Mouse (Mus musculus) adrenal gland, postnatal 25 days (tissue): ENCODE data around the gene Asphd1. TPM values are rescaled to one million over a fixed set of nuclear protein-coding genes. Genes with fewer than 3 reads are reported as not detected.
A peak's percentile ranks its signal among the peaks of the same experiment; 100 is the strongest.
"Not testable (repeated sequence)": the region's sequence is repeated elsewhere in the genome, so short reads cannot be mapped to it uniquely, and the experiment has no call there.

ENCODE experiments used
- DNase-seq: peaks from one replicate; pipeline ENCODE4 v3.0.0; 2021; ENCODE audit warnings: mixed read lengths
- total RNA-seq: library from RNA; stranded (reverse); gene quantifications from 2 replicates; pipeline ENCODE4 v1.2.3, GENCODE M21; 2021

Asphd1 gene
- total RNA-seq, 1 experiment from 2014 or later: 2.5 TPM

DNA sequence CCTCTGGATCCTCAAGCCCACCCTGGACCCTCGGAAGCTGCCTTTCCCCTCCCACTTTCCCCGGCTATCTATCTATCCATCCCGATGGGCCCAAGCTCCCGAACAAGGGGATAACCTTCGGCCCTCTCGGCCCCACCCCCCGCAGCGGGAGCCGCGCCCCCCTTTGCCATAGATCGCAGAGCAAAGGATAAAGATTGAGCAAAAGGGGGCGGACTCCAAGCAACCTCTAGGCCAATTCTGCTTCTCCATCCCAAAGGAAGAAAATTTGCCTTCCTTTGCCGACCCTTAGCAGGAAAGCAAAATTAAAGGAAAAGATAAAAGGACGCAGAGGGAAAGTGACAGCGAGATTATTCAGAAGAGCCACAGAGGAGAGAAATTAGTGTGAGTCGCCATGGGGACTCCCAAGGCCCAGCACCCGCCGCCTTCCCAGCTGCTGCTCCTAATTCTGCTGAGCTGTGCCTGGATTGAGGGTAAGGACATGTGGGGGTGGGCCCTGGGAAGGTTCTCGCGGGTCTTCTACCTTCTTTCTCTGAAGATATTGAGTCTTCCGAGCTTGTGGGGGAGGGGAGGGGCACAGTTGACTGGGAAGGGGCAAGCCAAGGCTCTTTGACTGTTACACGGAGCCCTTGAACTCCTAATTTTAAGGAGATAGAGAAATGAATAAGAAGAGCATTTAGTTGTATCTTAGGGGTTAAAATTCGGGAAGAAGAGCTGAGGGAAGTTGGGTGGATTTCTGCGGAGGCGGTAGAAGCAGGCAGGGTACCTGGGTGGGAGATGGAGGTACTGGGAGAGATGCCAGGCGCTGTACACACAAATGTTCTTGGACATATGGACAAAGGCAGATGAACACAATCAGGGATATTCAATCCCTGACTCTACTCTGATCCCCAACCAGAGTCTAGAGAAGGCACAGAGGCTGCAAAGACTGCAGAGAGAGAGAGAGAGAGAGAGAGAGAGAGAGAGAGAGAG lies 1.5 kb upstream of the Asphd1 start:
- DNase-seq: no peak

DNA sequence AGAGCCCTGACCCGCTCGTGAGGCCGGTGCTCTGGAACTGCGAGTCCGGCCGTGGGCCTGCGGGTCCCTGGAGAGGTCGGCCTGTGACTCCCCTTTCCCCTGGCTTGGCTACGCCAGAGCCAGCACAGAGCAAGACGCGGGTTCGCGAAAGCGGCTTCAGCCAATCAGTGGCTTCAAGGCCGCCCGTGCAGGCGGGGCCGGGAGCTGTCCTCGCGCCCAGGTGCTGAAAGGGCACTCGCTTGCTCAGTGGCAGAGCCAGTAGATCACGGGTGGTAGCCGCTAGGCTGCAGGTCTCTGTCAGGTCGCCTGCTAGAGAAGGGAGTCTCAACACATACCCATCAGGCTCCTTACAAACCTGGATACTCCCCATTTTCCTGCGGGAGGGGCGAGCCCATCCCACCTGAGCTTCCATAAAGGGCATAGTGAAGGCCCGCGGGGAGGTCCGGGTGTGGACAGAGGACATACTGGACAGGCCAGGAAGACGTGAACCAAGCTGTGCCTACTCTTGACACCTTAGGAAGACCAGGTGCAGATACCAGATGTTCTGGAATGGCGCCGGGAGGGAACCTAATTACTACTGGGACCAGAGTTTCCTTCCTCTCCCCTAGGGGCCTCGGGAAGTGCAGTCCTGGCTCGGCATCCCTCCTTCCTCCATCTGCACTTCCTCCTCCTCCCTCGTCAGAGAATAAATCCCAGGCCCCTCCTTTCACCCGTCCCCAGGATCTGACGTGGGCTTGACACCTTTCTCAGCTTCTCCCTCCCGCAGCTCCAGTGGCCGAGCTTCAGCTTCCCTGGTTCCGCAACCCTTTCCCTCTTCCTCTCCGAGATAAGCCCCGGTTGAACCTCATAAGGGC lies 638 bp upstream of the Asphd1 start, which contains the start of gene Sez6l2:
Gene Sez6l2, plus strand, starts transcription at position 771 of the 854 bp plus-strand sequence.
- DNase-seq: peak; percentile 95

DNA sequence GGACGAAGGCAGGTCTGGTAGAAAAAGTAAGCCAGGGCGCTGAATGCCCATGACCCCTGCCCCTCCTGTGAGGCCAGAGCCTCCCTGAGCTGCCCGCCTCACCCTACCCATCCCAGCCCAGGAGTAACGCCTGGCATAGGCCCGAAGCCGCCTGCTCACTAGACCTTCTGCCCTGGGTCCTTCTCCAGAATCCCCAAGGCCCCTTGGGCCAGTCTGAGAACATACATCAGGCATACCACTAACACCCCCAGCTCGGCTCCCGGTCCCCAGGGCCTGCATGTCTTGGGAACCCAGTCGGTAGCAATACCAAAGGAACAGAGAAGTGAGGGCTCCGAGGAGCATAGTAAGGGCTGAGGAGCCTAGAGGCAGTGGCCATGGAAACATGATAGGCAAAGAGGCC lies 756 bp downstream of the Asphd1 start:
- no peak for DNase-seq

DNA sequence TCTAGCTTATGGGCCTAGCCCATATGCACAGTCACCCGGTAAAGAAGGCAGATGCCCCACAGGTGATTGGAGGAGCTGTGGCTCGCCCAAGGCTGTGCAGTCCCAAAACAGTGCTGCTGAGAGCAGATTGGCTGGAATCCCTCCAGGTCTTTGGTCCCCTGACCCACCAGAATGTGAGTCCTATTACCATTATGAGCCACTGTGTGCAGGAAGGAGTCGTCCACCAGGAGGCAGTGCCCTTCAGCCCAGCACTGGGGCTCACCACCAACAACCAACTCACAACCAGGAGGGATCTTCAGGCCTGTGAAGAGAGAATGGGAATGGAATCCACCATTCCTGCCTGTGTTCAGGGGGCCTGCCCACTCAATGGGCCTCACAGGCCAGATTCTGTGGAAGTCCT lies 2.9 kb downstream of the Asphd1 start:
- DNase-seq: peak; percentile 33

DNA sequence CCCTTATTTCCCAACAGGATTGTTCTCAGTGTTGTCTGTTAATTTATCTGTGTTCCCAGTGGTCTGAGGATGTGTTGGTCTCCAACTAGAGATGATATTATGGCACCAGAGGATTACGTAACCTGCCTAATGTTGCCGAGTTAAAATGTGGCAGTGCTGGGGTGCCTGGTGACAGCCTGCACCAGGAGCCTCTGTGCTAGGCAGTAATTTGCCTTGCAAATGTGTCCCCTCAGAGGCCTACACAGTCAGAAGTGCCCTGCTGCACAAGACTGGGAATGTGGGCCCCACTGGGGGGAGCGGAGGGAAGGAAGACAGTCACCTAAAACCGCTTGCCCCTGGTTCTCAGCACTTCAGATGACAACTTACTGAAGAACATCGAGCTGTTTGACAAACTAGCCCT lies 7.6 kb downstream of the Asphd1 start:
- DNase-seq: no peak

DNA sequence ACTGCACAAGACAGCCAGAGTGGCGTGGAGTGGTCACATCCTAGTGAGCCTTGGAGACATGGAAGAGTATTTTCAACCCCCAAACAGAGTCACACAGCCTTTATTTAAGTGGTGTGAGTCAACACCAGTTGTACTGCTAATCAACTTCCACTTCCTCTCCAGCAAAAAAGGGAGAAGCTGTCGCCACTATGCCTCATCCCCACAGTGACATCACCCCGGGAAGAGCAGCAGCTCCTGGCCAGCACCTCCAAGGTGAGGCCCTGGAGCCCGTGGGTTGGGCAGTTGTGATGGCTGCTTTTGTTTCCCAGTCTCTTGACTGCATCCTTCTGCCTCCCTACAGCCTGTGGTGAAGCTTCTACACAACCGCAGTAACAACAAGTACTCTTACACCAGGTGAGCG lies 8.2 kb downstream of the Asphd1 start:
- no peak for DNase-seq

DNA sequence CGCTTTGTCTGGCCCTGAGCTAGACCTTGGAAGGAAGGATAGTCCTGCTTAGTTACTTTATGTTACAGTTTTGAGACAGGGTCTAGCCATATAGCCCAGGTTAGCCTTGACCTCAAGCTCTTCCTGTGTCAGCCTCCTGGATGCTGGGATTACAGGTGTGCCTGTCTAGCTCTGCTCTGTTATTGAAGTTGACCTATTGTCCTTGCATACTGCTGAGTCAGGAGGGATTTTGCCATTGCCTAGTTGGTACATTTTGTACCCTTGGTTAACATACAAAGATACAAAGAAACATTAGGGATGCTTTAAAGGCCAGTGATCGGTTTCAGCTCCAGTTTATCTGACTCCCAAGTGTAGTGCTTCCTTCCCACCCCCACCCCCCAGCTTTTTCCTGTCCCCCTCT lies 16.7 kb downstream of the Asphd1 start:
- DNase-seq: no peak

DNA sequence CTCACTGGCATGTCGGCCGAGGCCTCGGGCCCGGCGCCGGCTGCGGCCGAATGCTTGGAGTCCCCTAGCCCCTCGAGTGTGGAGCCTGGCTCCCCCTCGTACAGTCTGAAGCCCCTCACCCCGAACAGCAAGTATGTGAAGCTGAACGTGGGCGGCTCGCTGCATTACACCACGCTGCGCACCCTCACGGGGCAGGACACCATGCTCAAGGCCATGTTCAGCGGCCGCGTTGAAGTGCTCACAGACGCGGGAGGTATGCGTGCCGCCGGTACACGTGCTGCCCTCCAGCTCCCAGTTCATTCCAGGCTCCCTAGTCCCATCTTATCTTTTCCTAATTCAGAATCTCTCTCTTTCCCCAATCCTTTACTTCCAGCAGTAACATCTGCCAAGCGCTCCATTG lies 20.3 kb downstream of the Asphd1 start:
- DNase-seq: peak; percentile 53

DNA sequence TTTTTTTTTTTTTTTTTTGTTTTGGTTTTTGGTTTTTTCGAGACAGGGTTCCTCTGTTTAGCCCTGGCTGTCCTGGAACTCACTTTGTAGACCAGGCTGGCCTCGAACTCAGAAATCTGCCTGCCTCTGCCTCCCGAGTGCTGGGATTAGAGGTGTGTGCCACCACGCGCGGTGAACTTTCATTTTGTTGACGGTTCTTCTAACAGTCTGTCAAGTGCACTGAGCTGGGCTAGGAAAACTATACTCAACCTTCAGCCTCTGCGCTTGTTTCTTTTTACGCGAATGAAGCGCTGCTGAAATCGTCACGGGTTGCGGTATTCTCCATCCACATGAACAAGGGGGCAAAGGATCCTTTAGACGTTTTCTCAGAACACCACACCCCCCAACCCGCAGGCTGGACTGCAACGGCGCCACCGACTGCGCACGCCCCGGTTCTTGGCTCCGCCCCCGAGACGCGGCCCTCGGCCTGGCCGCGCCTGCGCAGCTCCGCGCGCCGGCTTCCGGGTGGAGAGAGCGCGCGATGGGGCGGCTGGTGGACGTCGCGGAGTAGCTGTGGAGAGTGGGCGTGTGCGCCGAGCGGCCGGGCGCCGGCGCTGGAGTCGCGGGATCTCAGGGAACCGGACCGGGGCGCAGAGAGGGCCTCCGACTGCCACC lies 20.9 kb downstream of the Asphd1 start, which contains the start of gene Kctd13:
Gene Kctd13, plus strand, starts transcription at position 496 of the 654 bp plus-strand sequence.
- DNase-seq: peak; percentile 95

DNA sequence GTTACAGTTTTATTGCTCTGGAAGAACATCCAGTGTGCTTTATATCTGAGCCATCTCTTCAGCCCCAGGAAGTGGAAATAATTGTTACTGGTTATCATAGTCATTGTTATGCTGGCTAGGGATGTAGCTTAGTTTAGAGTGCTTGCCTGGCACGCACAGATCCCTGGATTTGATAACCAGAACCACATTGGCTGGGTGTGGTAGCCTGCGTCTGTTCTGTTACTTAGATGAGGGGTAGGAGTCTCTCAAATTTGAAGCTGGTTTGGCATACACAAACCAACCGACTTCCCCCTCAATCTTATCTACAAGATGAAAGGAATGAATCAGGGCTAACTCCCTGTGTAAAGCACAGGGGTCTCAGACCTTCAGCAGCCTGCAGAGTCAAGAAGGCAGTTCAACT lies 23.1 kb downstream of the Asphd1 start:
- no peak for DNase-seq

DNA sequence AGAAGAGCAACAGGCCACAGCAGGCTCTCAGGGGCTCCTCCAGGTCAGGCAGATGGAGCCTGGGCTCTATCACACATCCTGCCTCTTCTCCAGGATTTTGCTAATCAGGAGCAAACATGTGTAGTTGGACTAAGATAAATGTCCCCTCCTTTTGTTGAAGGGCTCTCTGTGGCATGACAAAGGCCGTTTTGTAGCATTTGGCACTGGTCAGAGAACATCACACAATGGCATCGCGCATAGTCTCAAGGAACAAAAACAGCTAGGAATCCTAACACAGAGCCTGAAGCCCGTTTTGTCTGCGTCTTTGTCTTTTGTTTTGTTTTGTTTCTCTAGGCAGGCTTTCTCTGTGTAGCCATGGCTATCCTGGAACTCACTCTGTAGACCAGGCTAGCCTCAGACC lies 25.4 kb downstream of the Asphd1 start:
- no peak for DNase-seq

DNA sequence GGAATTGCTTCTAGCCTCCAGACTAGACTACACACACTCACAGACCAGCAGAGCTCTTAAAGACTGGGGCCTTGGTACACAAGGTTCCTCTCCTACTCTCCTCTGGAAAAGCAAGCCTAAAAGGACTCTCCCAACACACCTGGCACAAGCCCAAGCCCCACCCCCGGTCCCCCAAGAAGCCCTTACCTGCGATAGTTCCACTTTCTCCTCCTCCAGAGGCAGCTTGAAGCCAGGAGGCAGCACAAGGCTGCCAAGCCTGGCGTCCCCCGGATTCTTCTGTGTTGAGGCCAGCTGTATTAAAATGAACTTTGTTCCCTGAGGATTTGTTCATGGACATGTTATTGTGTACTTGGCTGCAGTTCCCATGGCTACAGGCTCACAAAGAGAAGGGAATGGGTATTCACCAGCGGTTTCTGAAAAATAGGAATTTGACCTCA lies 26.7 kb downstream of the Asphd1 start, which contains the start of gene Tmem219:
Gene Tmem219, minus strand, starts transcription at position 294 of the 437 bp plus-strand sequence.
- peak; percentile 14 for DNase-seq

DNA sequence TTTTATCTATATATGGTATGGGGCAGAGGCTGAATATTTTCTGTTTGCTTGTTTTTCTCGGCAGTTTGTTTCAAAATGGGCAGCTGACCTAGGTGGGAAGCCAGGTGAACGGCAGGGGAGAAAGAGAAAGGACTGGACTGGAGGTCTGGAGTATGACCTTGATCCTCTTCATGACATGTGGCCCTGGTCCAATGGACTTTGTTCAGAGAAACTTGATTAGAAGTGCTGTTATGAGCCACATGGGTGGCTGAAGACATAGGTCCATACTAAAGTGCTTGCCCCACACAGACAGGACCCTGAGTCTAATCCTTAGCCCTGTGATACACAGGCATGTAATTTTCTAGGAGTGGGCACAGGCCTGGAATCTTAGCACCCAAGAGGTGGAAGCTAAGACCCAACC lies 27.8 kb downstream of the Asphd1 start:
- no peak for DNase-seq

DNA sequence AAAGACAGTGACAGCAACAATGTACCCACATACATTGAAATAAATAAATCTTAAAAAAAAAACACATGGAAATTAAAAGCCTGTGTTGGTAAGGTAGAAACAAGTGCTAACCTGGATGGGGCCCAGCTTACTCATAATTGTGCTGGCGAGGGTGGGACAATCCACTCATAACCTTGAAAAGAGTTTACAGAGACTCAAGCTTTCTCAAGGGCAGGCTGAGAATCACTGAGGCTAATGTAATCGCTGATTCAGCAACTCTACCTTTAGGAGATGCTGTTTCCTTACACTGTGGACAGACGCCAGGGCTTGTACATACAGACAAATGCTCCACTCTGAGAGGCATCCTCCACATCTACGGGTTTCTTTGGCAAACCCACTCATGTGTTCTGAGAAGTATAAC lies 29.4 kb downstream of the Asphd1 start:
- DNase-seq: peak; percentile 30

DNA sequence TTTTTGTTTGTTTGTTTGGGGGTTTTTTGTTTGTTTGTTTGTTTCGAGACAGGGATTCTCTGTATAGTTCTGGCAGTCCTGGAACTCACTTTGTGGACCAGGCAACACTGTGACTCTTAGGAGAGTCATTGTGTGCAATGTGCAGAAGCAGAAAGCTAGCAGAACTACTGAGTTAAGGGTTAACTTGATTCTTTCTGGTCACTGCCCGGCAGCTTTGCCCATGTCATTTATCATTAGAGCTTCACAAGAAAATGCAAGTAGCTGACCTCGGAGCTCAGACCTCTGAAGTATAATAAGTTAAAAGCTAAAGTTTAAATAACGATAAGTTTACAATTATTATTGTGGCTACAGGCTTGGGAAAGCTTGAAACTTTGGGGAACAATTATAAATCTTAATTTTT lies 31.0 kb downstream of the Asphd1 start:
- DNase-seq: not testable (repeated sequence)

DNA sequence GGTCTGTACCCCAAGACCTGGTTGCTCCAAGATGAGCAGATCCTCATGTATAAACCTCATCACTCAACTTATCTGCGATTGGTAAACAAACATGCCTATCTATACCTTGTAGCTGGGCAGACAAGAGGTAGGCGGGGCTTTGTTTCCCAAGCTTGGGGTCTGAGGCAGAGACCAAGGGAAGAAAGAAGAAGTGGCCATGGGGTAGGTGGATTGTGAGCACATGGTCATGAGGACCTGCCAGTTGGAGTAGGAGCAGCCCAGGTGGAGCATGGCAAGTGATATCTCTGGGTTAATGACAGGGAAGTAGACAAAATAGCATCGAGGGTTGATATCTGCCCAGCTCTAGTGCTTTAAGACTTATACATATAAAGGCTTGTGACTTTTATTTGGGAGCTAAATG lies 34.5 kb downstream of the Asphd1 start:
- no peak for DNase-seq

DNA sequence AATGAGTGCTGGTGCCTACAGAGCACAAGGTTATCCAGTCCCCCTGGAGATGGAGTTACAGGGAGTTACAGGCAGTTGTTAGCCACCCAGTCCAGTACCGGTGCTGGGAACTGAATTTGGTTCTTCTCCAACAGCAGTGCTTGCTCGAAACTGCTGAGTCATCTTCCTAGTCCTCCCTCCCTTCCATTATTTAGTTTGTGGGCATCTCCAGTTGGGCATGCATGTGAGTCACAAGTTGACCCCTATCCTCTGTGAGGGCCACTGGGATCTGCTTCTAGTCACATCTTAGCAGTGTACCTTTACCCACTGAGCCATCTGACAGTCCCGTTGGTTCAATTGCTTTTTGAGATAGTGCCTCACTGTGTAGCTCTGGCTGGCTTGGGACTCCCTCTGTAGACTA lies 43.8 kb downstream of the Asphd1 start:
- DNase-seq: no peak

DNA sequence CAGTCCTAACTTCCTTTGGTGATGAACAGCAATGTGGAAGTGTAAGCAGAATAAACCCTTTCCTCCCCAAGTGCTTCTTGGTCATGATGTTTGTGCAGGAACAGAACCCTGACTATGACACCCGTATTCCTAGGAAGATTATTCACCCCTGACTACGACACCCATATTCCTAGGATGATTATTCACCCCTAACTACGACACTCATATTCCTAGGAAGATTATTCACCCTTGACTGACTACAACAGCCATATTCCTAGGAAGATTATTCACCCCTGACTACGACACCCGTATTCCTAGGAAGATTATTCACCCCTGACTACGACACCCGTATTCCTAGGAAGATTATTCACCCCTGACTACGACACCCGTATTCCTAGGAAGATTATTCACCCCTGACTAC lies 49.6 kb downstream of the Asphd1 start:
- DNase-seq: not testable (repeated sequence)

DNA sequence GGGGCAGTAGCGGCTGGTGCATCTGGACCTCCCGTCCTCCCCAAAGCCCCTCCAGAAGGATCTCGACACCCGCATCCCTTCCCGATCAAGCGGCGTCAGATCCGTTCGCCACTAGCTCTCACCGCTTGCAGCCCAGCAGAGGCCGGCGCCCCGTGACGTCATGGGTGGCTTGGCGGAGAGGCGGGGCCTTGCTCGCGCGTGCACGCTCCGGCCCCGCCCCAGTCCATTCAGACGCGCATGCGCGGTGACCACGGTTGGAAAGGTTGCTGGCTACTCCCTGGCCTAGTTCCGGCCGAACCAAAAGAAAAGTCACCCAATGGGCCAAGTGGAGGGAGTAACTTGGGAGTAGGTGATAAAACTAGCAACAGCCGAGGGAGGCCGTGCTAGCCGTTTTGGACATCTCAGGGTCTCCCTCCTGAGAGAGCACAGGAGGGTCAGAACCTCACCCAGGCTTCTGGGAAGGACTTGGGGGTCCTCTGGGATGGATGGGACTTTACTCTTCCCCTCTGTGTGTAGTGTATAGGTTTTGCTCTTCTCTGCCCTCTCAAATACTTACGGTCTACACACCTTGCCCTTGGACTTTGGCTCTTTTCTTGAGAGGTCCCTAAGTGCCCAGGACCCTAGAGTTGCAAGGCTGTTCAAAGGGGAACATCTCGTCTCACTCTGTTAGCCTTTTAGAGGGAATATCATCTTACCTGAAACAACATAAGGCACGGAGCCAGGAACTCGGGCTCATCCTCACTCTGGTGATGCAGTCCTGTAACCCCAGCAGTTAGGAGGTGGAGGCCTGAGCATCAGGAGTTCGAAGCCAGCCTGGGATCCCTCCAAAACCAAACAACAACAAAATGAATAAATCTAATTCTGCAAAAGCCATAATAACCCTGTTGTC lies 51.0 kb downstream of the Asphd1 start:
- DNase-seq: peak; percentile 100

DNA sequence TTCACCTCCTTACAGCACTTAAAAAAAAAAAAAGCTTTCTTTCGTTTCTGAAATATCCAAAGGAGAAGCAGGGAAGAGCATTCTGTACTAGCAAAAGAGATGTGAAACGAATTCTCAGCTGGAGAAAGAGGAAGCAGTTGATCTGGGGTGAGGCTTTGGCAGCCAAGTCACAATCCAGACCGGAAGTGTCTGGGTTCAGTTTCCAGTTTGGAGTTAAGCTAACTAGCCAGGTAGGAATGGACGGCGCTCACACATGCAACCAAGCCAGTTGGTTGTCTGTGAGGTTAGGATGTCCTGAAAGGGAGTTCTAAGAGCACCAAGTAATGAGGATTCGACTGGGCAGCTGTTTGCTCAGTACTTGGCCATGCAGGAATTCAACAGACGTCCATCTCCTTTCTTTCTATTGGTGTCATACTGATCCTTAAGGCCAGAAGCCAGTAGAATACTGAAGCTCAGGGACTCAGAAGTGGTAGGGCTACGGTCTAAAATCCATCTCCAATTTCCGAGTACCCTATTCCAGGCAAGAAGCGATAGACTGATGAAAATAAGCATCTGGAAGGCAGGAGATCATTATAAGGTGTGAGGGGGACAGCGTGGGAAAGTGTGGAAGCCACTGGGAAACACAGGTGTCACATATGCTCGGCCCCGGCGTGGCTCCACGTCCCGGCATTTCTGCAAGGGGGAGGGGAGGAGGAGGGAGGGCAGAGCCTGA lies 51.8 kb downstream of the Asphd1 start:
- DNase-seq: no peak

DNA sequence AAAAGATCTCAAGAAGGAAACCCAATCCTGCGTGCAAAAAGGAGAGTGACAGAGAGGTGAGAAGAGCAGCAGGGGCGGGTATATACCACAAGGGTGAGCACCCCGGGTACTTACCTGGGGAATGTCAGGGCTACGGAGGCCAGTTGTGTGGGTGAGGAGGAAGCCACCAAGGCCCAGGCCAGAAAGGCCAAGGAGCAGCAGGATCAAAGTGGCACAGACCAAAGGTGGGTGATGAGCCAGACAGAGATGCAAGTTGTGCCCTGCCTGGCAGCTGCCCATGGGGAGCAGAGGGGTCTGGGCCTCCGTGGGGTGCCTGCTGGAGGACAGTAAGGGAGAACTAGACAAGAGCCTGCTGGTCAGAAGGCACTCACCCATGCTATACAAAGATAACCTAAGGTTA lies 52.5 kb downstream of the Asphd1 start:
- no peak for DNase-seq
